21 mouse cellular contexts compared by ENCODE assay signal in the genomic region with DNA sequence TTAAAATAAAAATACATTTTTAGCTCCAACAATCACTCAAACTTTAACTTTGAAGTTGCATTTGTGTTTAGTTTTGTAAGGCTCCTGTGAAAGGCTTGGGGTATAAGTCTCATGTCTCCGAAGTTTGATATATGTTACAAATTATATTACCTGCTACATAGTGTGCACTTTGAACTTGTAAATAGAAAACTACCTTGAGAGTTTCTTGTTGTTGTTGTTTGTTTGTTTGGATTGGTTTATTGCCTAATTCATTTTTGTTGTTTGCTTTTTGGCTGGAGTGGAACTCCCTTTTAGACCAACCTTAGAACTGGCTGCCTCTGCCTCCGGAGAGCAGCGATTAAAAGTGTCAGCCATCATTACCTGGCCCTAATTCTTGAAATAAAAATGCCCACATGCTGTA. TPM values are rescaled to one million over a fixed set of nuclear protein-coding genes. Genes with fewer than 3 reads are reported as not detected.
"Had no signal": no experiment of that assay in that cellular context is flagged by ENCODE, and none has a peak within 500 bp of the region (broad histone marks: within the 10 kb centered on the region; RNA-seq: fewer than 3 reads in every experiment).

Gene Fabp2, plus strand, starts transcription at position 301 of the 400 bp plus-strand sequence.

- H3K4me2 ChIP-seq: limb, embryonic 12.5 days; lung, embryonic 14.5 days; midbrain, embryonic 12.5 days; neural tube, embryonic 13.5 days had no signal

- H3K27me3 ChIP-seq: limb, embryonic 12.5 days; megakaryocyte, embryonic 14.5 days; midbrain, embryonic 12.5 days; neural tube, embryonic 13.5 days had no signal

- H3K27ac ChIP-seq: hindbrain, postnatal 0 days; kidney, postnatal 0 days; layer of hippocampus, adult 2 months; limb, embryonic 12.5 days; liver, embryonic 14.5 days; midbrain, embryonic 12.5 days; neural tube, embryonic 13.5 days had no signal

- H3K9ac ChIP-seq: limb, embryonic 12.5 days; liver, embryonic 14.5 days; lung, embryonic 14.5 days; midbrain, embryonic 12.5 days; neural tube, embryonic 13.5 days had no signal

- H3K4me1 ChIP-seq: limb, embryonic 12.5 days; megakaryocyte, embryonic 14.5 days; midbrain, embryonic 12.5 days; neural tube, embryonic 13.5 days had no signal

- H3K9me3 ChIP-seq: limb, embryonic 12.5 days; megakaryocyte, embryonic 14.5 days; midbrain, embryonic 12.5 days; neural tube, embryonic 13.5 days had no signal

- ATAC-seq: hindbrain, postnatal 0 days; midbrain, embryonic 16.5 days had no signal

- H3K4me3 ChIP-seq: layer of hippocampus, adult 2 months; limb, embryonic 12.5 days; megakaryocyte, embryonic 14.5 days; midbrain, embryonic 12.5 days; neural tube, embryonic 13.5 days had no signal

- H3K36me3 ChIP-seq: limb, embryonic 12.5 days; midbrain, embryonic 12.5 days; neural tube, embryonic 13.5 days had no signal

- DNase-seq: kidney, adult 11 months; kidney, adult 9 months; kidney, postnatal 36 days; lung, embryonic 14.5 days; lung, postnatal 10 days; lung, postnatal 4 days; right cerebral cortex, postnatal 14 days; thymus, adult 2 months; thymus, postnatal 36 days had no signal

RNA-seq across cellular contexts. Expression of gene Fabp2, which starts in this region (rescaled TPM):
- total RNA-seq: hindbrain, postnatal 0 days; layer of hippocampus, adult 2 months; layer of hippocampus, postnatal 10 days; left cerebral cortex, postnatal 36 days had no signal
- polyA plus RNA-seq: hindbrain, postnatal 0 days; limb, embryonic 12.5 days; lung, embryonic 14.5 days; midbrain, embryonic 12.5 days; midbrain, embryonic 16.5 days; neural tube, embryonic 13.5 days; testis, adult 2 months had no signal
